Mouse (Mus musculus) heart, embryonic 11.5 days (tissue): ENCODE data around the gene Prr12. TPM values are rescaled to one million over a fixed set of nuclear protein-coding genes. Genes with fewer than 3 reads are reported as not detected.

Experiments
- ATAC-seq: fragments of 200-750 bp; cut with Nextera tagmentation; replicated peaks from 2 replicates; pipeline ENCODE4 v1.8.0; 2017; ENCODE audit warnings: moderate library complexity; ENCODE audit not compliant: insufficient number of reproducible peaks, low FRiP score, low TSS enrichment
- H3K27ac ChIP-seq: fragments of 300-500 bp; sonication (generic); 2 replicates; pipeline ENCODE4 v1.5.1; 2014; ENCODE audit warnings: mild to moderate bottlenecking, low read depth, low read length
- H3K27me3 ChIP-seq: fragments of 300-500 bp; sonication (generic); 2 replicates; pipeline ENCODE4 v1.6.1; 2014; ENCODE audit warnings: mild to moderate bottlenecking, low read length, mixed read lengths; ENCODE audit not compliant: control insufficient read depth, insufficient read depth
- H3K36me3 ChIP-seq: fragments of 300-500 bp; sonication (generic); 2 replicates; pipeline ENCODE4 v1.6.1; 2014; ENCODE audit warnings: mild to moderate bottlenecking, low read length, moderate library complexity, mixed read lengths; ENCODE audit not compliant: control insufficient read depth, insufficient read depth
- H3K4me1 ChIP-seq: fragments of 300-500 bp; sonication (generic); 2 replicates; pipeline ENCODE4 v1.6.1; 2014; ENCODE audit warnings: low read length; ENCODE audit not compliant: control insufficient read depth, insufficient read depth
- H3K4me2 ChIP-seq: fragments of 300-500 bp; sonication (generic); 2 replicates; pipeline ENCODE4 v1.6.1; 2014; ENCODE audit warnings: mild to moderate bottlenecking, moderate library complexity
- H3K4me3 ChIP-seq: fragments of 300-500 bp; sonication (generic); 2 replicates; pipeline ENCODE4 v1.5.1; 2014; ENCODE audit warnings: low read depth, low read length
- H3K9ac ChIP-seq: fragments of 300-500 bp; sonication (generic); 2 replicates; pipeline ENCODE4 v1.6.1; 2014; ENCODE audit warnings: mild to moderate bottlenecking, low read depth, low read length, moderate library complexity
- H3K9me3 ChIP-seq: fragments of 300-500 bp; sonication (generic); replicated peaks from 2 replicates; pipeline ENCODE4 v1.6.1; 2016; ENCODE audit warnings: low read length; ENCODE audit not compliant: control insufficient read depth
- WGBS: fragments of 180-500 bp; shearing (Covaris S2); extraction: QIAGEN DNeasy Blood & Tissue Kit; methylation state at CpG from one replicate; pipeline ENCODE4 v1.1.7; 2014; ENCODE audit not compliant: insufficient replicate concordance; 5-methylcytosine and 5-hydroxymethylcytosine counted together
- microRNA-seq: library from miRNA; unstranded; fragments of <30 nt; microRNA quantifications from one replicate; pipeline ENCODE4, GENCODE M21; 2016; ENCODE audit warnings: borderline number of aligned reads
- polyA plus RNA-seq: library from polyadenylated mRNA; unstranded; fragments of >200 nt; fragmentation: Nextera tagmentation; extraction: Ambion mirVana; gene quantifications from 2 replicates; pipeline ENCODE4 v1.2.1, GENCODE M21; 2014

Gene Prr12
- polyA plus RNA-seq, 1 experiment from 2014 or later = 12.1 TPM

- 81% methylated on average over 7 of the region's 7 CpGs for WGBS
- peaks cover 31% of the 10 kb centered on the region for H3K36me3 ChIP-seq
- peak overlapping the region; percentile 100; the same call in 1 of the 2 replicates for H3K4me3 ChIP-seq
- H3K4me1 ChIP-seq = peaks cover 19% of the 10 kb centered on the region
- peak overlapping the region; percentile 76 for H3K4me2 ChIP-seq
- no peaks in the 10 kb centered on the region for H3K27me3 ChIP-seq
- H3K27ac ChIP-seq = no peak overlapping the region
- peak overlapping the region; percentile 39; the same call in 1 of the 2 replicates for H3K9ac ChIP-seq
- no peaks in the 10 kb centered on the region for H3K9me3 ChIP-seq
- no peak for ATAC-seq
Measured at GRCm38 (mm10) chr7:44983944-44984832, 68.5 kb downstream of the Prr12 start.

- no peak for ATAC-seq
- Histone ChIP-seq H3K27me3 (no peaks in the 10 kb centered on the region), H3K9me3 (no peaks in the 10 kb centered on the region), H3K4me3 (no peak overlapping the region), H3K4me2 (peak overlapping the region; percentile 14; the same call in 1 of the 2 replicates), H3K9ac (no peak overlapping the region), H3K27ac (no peak overlapping the region), H3K36me3 (peaks cover 41% of the 10 kb centered on the region), H3K4me1 (peaks cover 14% of the 10 kb centered on the region)
- 38% methylated on average over 6 of the region's 6 CpGs for WGBS
Measured at GRCm38 (mm10) chr7:44983085-44983484, 69.6 kb downstream of the Prr12 start.

- Histone ChIP-seq H3K27ac (no peak overlapping the region), H3K9ac (no peak overlapping the region), H3K4me1 (peaks cover 14% of the 10 kb centered on the region), H3K27me3 (no peaks in the 10 kb centered on the region), H3K9me3 (no peaks in the 10 kb centered on the region), H3K36me3 (peaks cover 56% of the 10 kb centered on the region), H3K4me2 (no peak overlapping the region), H3K4me3 (no peak overlapping the region)
- ATAC-seq = no peak
- WGBS = 93% methylated on average over 8 of the region's 8 CpGs
Measured at GRCm38 (mm10) chr7:44981539-44981938, 71.1 kb downstream of the Prr12 start.

GRCm38 (mm10) chr7:44978300-44978699 lies 74.4 kb downstream of the Prr12 start:
- Histone ChIP-seq H3K36me3 (peaks cover 59% of the 10 kb centered on the region), H3K9me3 (no peaks in the 10 kb centered on the region), H3K27ac (no peak overlapping the region), H3K4me3 (no peak overlapping the region), H3K9ac (no peak overlapping the region), H3K4me1 (peaks cover 5% of the 10 kb centered on the region; the same call in 1 of the 2 replicates), H3K4me2 (no peak overlapping the region), H3K27me3 (no peaks in the 10 kb centered on the region)
- ATAC-seq = no peak
- WGBS = 91% methylated on average over 3 of the region's 3 CpGs

Small RNA genes lying within 50 kb of the gene (microRNA-seq; reads per million reads assigned to microRNA genes)
- gene Mir7054 = 1.2 reads per million, percentile 16 among the genes with 10 or more reads in this experiment

Other genes with a start within 250 kb of the Prr12 start
- 49.0 and 57.5 TPM in 2 replicates for gene Nup62, start 236.8 kb downstream of the Prr12 start, polyA plus RNA-seq
- 0.14 and 1.2 TPM in 2 replicates for gene Il4i1, start 236.5 kb downstream of the Prr12 start, polyA plus RNA-seq
- 1.6 and 1.9 TPM in 2 replicates for gene Atf5, start 236.2 kb downstream of the Prr12 start, polyA plus RNA-seq
- gene Akt1s1, start 203.9 kb downstream of the Prr12 start, polyA plus RNA-seq = 38.6 and 53.9 TPM in 2 replicates
- 48.2 and 49.2 TPM in 2 replicates for gene Tbc1d17, start 203.8 kb downstream of the Prr12 start, polyA plus RNA-seq
- 18.9 and 19.2 TPM in 2 replicates for gene Pnkp, start 195.7 kb downstream of the Prr12 start, polyA plus RNA-seq
- gene Ptov1, start 183.1 kb downstream of the Prr12 start, polyA plus RNA-seq = 205 and 218 TPM in 2 replicates
- 47.3 and 51.9 TPM in 2 replicates for gene Med25, start 160.2 kb downstream of the Prr12 start, polyA plus RNA-seq
- gene Fuz, start 156.8 kb downstream of the Prr12 start, polyA plus RNA-seq = 12.2 and 12.8 TPM in 2 replicates
- gene Ap2a1, start 123.4 kb downstream of the Prr12 start, polyA plus RNA-seq = 69.1 and 77.3 TPM in 2 replicates
- gene Tsks, start 109.7 kb downstream of the Prr12 start, polyA plus RNA-seq = not detected in 2 replicates
- gene Cpt1c, start 78.0 kb downstream of the Prr12 start, polyA plus RNA-seq = 10.0 and 10.5 TPM in 2 replicates
- 179 and 194 TPM in 2 replicates for gene Prmt1, start 66.3 kb downstream of the Prr12 start, polyA plus RNA-seq
- gene Irf3, start 55.2 kb downstream of the Prr12 start, polyA plus RNA-seq = 57.3 and 61.4 TPM in 2 replicates
- gene Bcl2l12, start 54.2 kb downstream of the Prr12 start, polyA plus RNA-seq = 41.0 and 43.2 TPM in 2 replicates
- gene Scaf1, start 36.5 kb downstream of the Prr12 start, polyA plus RNA-seq = 37.9 and 42.5 TPM in 2 replicates
- 74.4 and 76.1 TPM in 2 replicates for gene Rras, start 34.9 kb downstream of the Prr12 start, polyA plus RNA-seq
- 54.2 and 58.9 TPM in 2 replicates for gene Nosip, start 9.5 kb upstream of the Prr12 start, polyA plus RNA-seq
- gene Prrg2, start 9.8 kb upstream of the Prr12 start, polyA plus RNA-seq = 11.7 and 13.3 TPM in 2 replicates
- gene Rcn3, start 39.3 kb upstream of the Prr12 start, polyA plus RNA-seq = 339 and 341 TPM in 2 replicates
- 15.1 and 20.5 TPM in 2 replicates for gene Fcgrt, start 51.0 kb upstream of the Prr12 start, polyA plus RNA-seq
- gene Rps11, start 71.6 kb upstream of the Prr12 start, polyA plus RNA-seq = 1,168 and 1,305 TPM in 2 replicates
- 981 and 1,056 TPM in 2 replicates for gene Rpl13a, start 75.9 kb upstream of the Prr12 start, polyA plus RNA-seq
- gene Gm45713, start 83.3 kb upstream of the Prr12 start, polyA plus RNA-seq = 0.21 TPM in 2 replicates
- gene Flt3l, start 83.6 kb upstream of the Prr12 start, polyA plus RNA-seq = 1.6 and 2.5 TPM in 2 replicates
- 99.1 and 99.6 TPM in 2 replicates for gene Pih1d1, start 101.4 kb upstream of the Prr12 start, polyA plus RNA-seq
- gene Aldh16a1, start 101.7 kb upstream of the Prr12 start, polyA plus RNA-seq = 28.7 and 28.9 TPM in 2 replicates
- 3.0 and 3.7 TPM in 2 replicates for gene Slc17a7, start 111.1 kb upstream of the Prr12 start, polyA plus RNA-seq
- not detected in 2 replicates for gene Gfy, start 126.7 kb upstream of the Prr12 start, polyA plus RNA-seq
- gene Pth2, start 128.1 kb upstream of the Prr12 start, polyA plus RNA-seq = 0.68 TPM in 1 of 2 replicates, not detected in the other
- gene Ccdc155, start 152.0 kb upstream of the Prr12 start, polyA plus RNA-seq = 0.39 and 0.70 TPM in 2 replicates
- gene Dkkl1, start 159.3 kb upstream of the Prr12 start, polyA plus RNA-seq = 1.9 and 2.4 TPM in 2 replicates
- 129 and 131 TPM in 2 replicates for gene Tead2, start 162.9 kb upstream of the Prr12 start, polyA plus RNA-seq
- gene Cd37, start 186.2 kb upstream of the Prr12 start, polyA plus RNA-seq = 2.1 and 2.2 TPM in 2 replicates
- gene Slc6a16, start 188.2 kb upstream of the Prr12 start, polyA plus RNA-seq = 0.32 and 0.47 TPM in 2 replicates
- gene Slc6a21, start 224.6 kb upstream of the Prr12 start, polyA plus RNA-seq = not detected in 2 replicates